Mouse (Mus musculus): ENCODE measurements around the gene Bglap.

The Bglap gene

GRCm38 (mm10) chr3:88350732-88351131 is 33.5 kb downstream of the Bglap start:
- no peak for DNase-seq (ENCODE audit: low spot score in 2 of 2)

- no peak for DNase-seq (ENCODE audit: low spot score in 2 of 2)
Measured at GRCm38 (mm10) chr3:88339006-88339405, 45.3 kb downstream of the Bglap start.

GRCm38 (mm10) chr3:88338316-88338715 is 45.9 kb downstream of the Bglap start:
- no peak for DNase-seq (ENCODE audit: low spot score in 2 of 2)

- DNase-seq (ENCODE audit: low spot score in 2 of 2) = no peak
Measured at GRCm38 (mm10) chr3:88337367-88338020, 46.8 kb downstream of the Bglap start.

GRCm38 (mm10) chr3:88336058-88337013 is 47.9 kb downstream of the Bglap start, which contains the start of the genes Tmem79 and Smg5:
Gene Tmem79 (minus strand): TSS chr3:88336148.
Gene Smg5 (plus strand): TSS chr3:88336260.
- DNase-seq (ENCODE audit: low spot score in 2 of 2) = peak; percentile 95 to 97

- no peak for DNase-seq (ENCODE audit: low spot score in 2 of 2)
Measured at GRCm38 (mm10) chr3:88335436-88336053, 48.7 kb downstream of the Bglap start.

- no peak for DNase-seq (ENCODE audit: low spot score in 2 of 2)
Measured at GRCm38 (mm10) chr3:88334902-88335435, 49.3 kb downstream of the Bglap start.

- no peak for DNase-seq (ENCODE audit: low spot score in 2 of 2)
Measured at GRCm38 (mm10) chr3:88334029-88334658, 50.1 kb downstream of the Bglap start.
